Mouse (Mus musculus): Measurements from ENCODE around the gene Zfp27.
A peak's percentile ranks its signal among the peaks of the same experiment; 100 is the strongest.

Gene Zfp27

GRCm38 (mm10) chr7:29905966-29906681 lies at the start of gene Zfp27:
Zfp27 (minus strand) TSS chr7:29906572.
- peak; percentile 37 to 51 for DNase-seq (ENCODE audit: low spot score in 2 of 2)

GRCm38 (mm10) chr7:29954731-29955130 lies 48.4 kb upstream of the Zfp27 start:
- DNase-seq (ENCODE audit: low spot score in 2 of 2) = peak in 1 of 2 experiments; percentile 27

- peak; percentile 70 to 78 for DNase-seq (ENCODE audit: low spot score in 2 of 2)
Observed at GRCm38 (mm10) chr7:29953513-29954401, 47.4 kb upstream of the Zfp27 start, which contains the start of gene Zfp74. Zfp74 (minus strand) TSS chr7:29954089.

GRCm38 (mm10) chr7:29953086-29953485 lies 46.7 kb upstream of the Zfp27 start:
- DNase-seq (ENCODE audit: low spot score in 2 of 2) = no peak

- DNase-seq (ENCODE audit: low spot score in 2 of 2) = no peak
Observed at GRCm38 (mm10) chr7:29944201-29944600, 37.8 kb upstream of the Zfp27 start.

- DNase-seq (ENCODE audit: low spot score in 2 of 2) = no peak
Observed at GRCm38 (mm10) chr7:29943720-29944119, 37.3 kb upstream of the Zfp27 start.

- DNase-seq (ENCODE audit: low spot score in 2 of 2) = no peak
Observed at GRCm38 (mm10) chr7:29942740-29943139, 36.4 kb upstream of the Zfp27 start.

- DNase-seq (ENCODE audit: low spot score in 2 of 2) = no peak
Observed at GRCm38 (mm10) chr7:29941027-29941426, 34.7 kb upstream of the Zfp27 start.

GRCm38 (mm10) chr7:29938856-29939255 lies 32.5 kb upstream of the Zfp27 start:
- no peak for DNase-seq (ENCODE audit: low spot score in 2 of 2)

GRCm38 (mm10) chr7:29922780-29923179 lies 16.4 kb upstream of the Zfp27 start:
- DNase-seq (ENCODE audit: low spot score in 2 of 2) = no peak

GRCm38 (mm10) chr7:29921439-29922093 lies 15.2 kb upstream of the Zfp27 start:
- no peak for DNase-seq (ENCODE audit: low spot score in 2 of 2)

GRCm38 (mm10) chr7:29918062-29918453 lies 11.7 kb upstream of the Zfp27 start:
- no peak for DNase-seq (ENCODE audit: low spot score in 2 of 2)

- DNase-seq (ENCODE audit: low spot score in 2 of 2) = no peak
Observed at GRCm38 (mm10) chr7:29917371-29918061, 11.1 kb upstream of the Zfp27 start.

GRCm38 (mm10) chr7:29912172-29912571 lies 5.8 kb upstream of the Zfp27 start:
- DNase-seq (ENCODE audit: low spot score in 2 of 2) = no peak

- DNase-seq (ENCODE audit: low spot score in 2 of 2) = no peak
Observed at GRCm38 (mm10) chr7:29910252-29910651, 3.9 kb upstream of the Zfp27 start.

- DNase-seq (ENCODE audit: low spot score in 2 of 2) = peak; percentile 80 to 81
Observed at GRCm38 (mm10) chr7:29908130-29908950, 2.0 kb upstream of the Zfp27 start, which contains the start of gene Zfp383. Zfp383 (plus strand) TSS chr7:29908223.

- no peak for DNase-seq (ENCODE audit: low spot score in 2 of 2)
Observed at GRCm38 (mm10) chr7:29907206-29907605, 834 bp upstream of the Zfp27 start.

- DNase-seq (ENCODE audit: low spot score in 2 of 2) = no peak
Observed at GRCm38 (mm10) chr7:29906682-29907058, 298 bp upstream of the Zfp27 start.

- DNase-seq (ENCODE audit: low spot score in 2 of 2) = no peak
Observed at GRCm38 (mm10) chr7:29904101-29904500, 2.3 kb downstream of the Zfp27 start.

GRCm38 (mm10) chr7:29898351-29898750 lies 8.0 kb downstream of the Zfp27 start:
- DNase-seq (ENCODE audit: low spot score in 2 of 2) = no peak

GRCm38 (mm10) chr7:29892756-29893155 lies 13.6 kb downstream of the Zfp27 start:
- DNase-seq (ENCODE audit: low spot score in 2 of 2) = no peak

Data from urinary bladder, postnatal 36 days (tissue).